Mouse (Mus musculus) gastrocnemius, adult 18-20 months (tissue): Measurements from ENCODE around the gene Vamp1. TPM values are rescaled to one million over a fixed set of nuclear protein-coding genes. Genes with fewer than 3 reads are reported as not detected.
"Not testable (repeated sequence)": the region's sequence is repeated elsewhere in the genome, so short reads cannot be mapped to it uniquely, and the experiment has no call there.

Experiments
- DNase-seq: peaks from one replicate; pipeline ENCODE4 v3.0.0; 2021; ENCODE audit warnings: low spot score
- total RNA-seq, 2 experiments: library from RNA; stranded (reverse); gene quantifications; 2 replicates each; pipeline ENCODE4 v1.2.3; 2021

Vamp1 gene
- total RNA-seq, 2 experiments from 2014 or later, result 13.1 to 14.9 TPM

GRCm38 (mm10) chr6:125241566-125241965 is 26.2 kb downstream of the Vamp1 start:
- DNase-seq, result no peak

GRCm38 (mm10) chr6:125244551-125244950 is 29.2 kb downstream of the Vamp1 start:
- no peak for DNase-seq

GRCm38 (mm10) chr6:125252285-125252684 is 36.9 kb downstream of the Vamp1 start:
- no peak for DNase-seq

GRCm38 (mm10) chr6:125252711-125253110 is 37.4 kb downstream of the Vamp1 start:
- no peak for DNase-seq

GRCm38 (mm10) chr6:125253863-125254715 is 38.7 kb downstream of the Vamp1 start:
- DNase-seq, result no peak

GRCm38 (mm10) chr6:125255516-125256044 is 40.2 kb downstream of the Vamp1 start:
- no peak for DNase-seq

GRCm38 (mm10) chr6:125256222-125256966 is 41.0 kb downstream of the Vamp1 start:
- DNase-seq, result peak; percentile 58

- no peak for DNase-seq
Measured at GRCm38 (mm10) chr6:125260006-125260555, 44.7 kb downstream of the Vamp1 start.

GRCm38 (mm10) chr6:125264219-125264618 is 48.9 kb downstream of the Vamp1 start:
- DNase-seq, result no peak

- no peak for DNase-seq
Measured at GRCm38 (mm10) chr6:125265239-125265638, 49.9 kb downstream of the Vamp1 start.

GRCm38 (mm10) chr6:125266091-125266490 is 50.7 kb downstream of the Vamp1 start:
- DNase-seq, result no peak

- not testable (repeated sequence) for DNase-seq
Measured at GRCm38 (mm10) chr6:125266600-125266999, 51.2 kb downstream of the Vamp1 start.

GRCm38 (mm10) chr6:125267469-125267868 is 52.1 kb downstream of the Vamp1 start:
- DNase-seq, result no peak

- no peak for DNase-seq
Measured at GRCm38 (mm10) chr6:125268799-125269198, 53.4 kb downstream of the Vamp1 start.

GRCm38 (mm10) chr6:125271455-125272227 is 56.3 kb downstream of the Vamp1 start:
- DNase-seq, result peak; percentile 95

- no peak for DNase-seq
Measured at GRCm38 (mm10) chr6:125272228-125272785, 57.0 kb downstream of the Vamp1 start.

- DNase-seq, result no peak
Measured at GRCm38 (mm10) chr6:125274841-125275563, 59.7 kb downstream of the Vamp1 start.

- DNase-seq, result no peak
Measured at GRCm38 (mm10) chr6:125279729-125280128, 64.4 kb downstream of the Vamp1 start.

- not testable (repeated sequence) for DNase-seq
Measured at GRCm38 (mm10) chr6:125282721-125283120, 67.4 kb downstream of the Vamp1 start.

- DNase-seq, result no peak
Measured at GRCm38 (mm10) chr6:125284250-125284649, 68.9 kb downstream of the Vamp1 start.
